Mouse (Mus musculus): ENCODE data around the gene Parp4. TPM values are rescaled to one million over a fixed set of nuclear protein-coding genes. Genes with fewer than 3 reads are reported as not detected.

Gene Parp4
- polyA plus RNA-seq (2015; fragmentation: Nextera tagmentation; extraction: Ambion mirVana), result 0.68 and 0.84 TPM in 2 replicates

DNA sequence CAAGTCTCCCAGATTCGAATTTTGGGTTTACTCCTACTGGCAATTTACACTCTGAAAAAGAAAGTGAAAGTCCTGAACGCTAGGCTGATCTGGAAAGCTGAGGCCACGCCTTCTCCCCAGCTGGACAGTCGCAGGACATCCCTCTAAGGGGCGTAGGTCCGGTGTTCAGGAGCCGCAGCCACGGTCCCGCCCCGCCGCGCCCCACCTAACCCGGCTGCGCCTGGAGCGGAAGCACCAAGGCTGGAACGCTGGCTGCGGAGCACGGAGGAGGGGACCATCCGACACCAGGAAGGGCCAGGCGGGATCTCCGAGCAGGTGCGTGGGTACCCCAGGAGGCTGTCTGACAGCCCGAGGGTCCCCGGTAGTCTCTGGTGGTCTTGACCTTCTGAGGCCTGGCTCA lies at the start of gene Parp4, which contains the start of gene Cenpj:
TSS of gene Parp4 (plus strand) at position 204 of the 400 bp plus-strand sequence.
TSS of gene Cenpj (minus strand) at position 10 of the 400 bp plus-strand sequence.
- H3K27ac ChIP-seq (ENCODE audit: low read length), result no peak within 1 kb of the TSS
- no peaks in the 10 kb centered on the region for H3K9me3 ChIP-seq (ENCODE audit: control insufficient read depth, low read length)
- H3K4me1 ChIP-seq (replicated peaks; ENCODE audit: control insufficient read depth, insufficient read depth, low read length), result peaks cover 6% of the 10 kb centered on the region
- peak within 1 kb of the TSS; percentile 65 for H3K4me2 ChIP-seq (ENCODE audit: low read length)
- WGBS, result under 1% methylated on average over 24 of the region's 24 CpGs
- ATAC-seq, result no peak
- no peaks in the 10 kb centered on the region for H3K27me3 ChIP-seq (replicated peaks; ENCODE audit: control insufficient read depth, insufficient read depth, low read length)
- peak within 1 kb of the TSS; percentile 54 for H3K9ac ChIP-seq (replicated peaks; ENCODE audit: low read depth, low read length)
- peak within 1 kb of the TSS; percentile 46 for H3K4me3 ChIP-seq (replicated peaks; ENCODE audit: low read length)
- no peaks in the 10 kb centered on the region for H3K36me3 ChIP-seq (ENCODE audit: control insufficient read depth, insufficient read depth)

DNA sequence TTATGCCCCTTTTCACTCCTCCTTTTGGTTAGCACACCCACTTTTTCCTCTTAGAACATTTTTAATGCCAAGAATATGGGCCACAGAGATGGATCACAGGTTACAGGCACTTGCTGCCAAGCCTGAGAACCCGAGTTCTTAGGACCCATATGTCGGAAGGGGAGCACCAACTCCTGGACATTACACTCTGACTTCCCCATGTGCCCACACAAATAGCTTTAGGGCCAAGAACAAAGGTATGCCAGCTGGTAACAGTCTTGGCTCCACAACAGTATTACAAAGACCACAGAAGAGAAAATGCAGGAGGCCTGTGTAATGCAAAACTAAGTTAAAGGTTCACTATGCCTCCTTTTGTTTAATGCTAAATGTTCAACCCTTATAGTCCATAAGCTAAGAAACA lies 44.6 kb upstream of the Parp4 start:
- peaks cover 14% of the 10 kb centered on the region for H3K36me3 ChIP-seq (ENCODE audit: control insufficient read depth, insufficient read depth)
- H3K4me2 ChIP-seq (ENCODE audit: low read length), result no peak overlapping the region
- no peak overlapping the region for H3K9ac ChIP-seq (replicated peaks; ENCODE audit: low read depth, low read length)
- no peaks in the 10 kb centered on the region for H3K27me3 ChIP-seq (replicated peaks; ENCODE audit: control insufficient read depth, insufficient read depth, low read length)
- WGBS, result 78% methylated on average over 2 of the region's 2 CpGs
- no peak for ATAC-seq
- no peak overlapping the region for H3K27ac ChIP-seq (ENCODE audit: low read length)
- H3K4me3 ChIP-seq (replicated peaks; ENCODE audit: low read length), result no peak overlapping the region
- H3K4me1 ChIP-seq (replicated peaks; ENCODE audit: control insufficient read depth, insufficient read depth, low read length), result no peaks in the 10 kb centered on the region
- H3K9me3 ChIP-seq (ENCODE audit: control insufficient read depth, low read length), result no peaks in the 10 kb centered on the region

DNA sequence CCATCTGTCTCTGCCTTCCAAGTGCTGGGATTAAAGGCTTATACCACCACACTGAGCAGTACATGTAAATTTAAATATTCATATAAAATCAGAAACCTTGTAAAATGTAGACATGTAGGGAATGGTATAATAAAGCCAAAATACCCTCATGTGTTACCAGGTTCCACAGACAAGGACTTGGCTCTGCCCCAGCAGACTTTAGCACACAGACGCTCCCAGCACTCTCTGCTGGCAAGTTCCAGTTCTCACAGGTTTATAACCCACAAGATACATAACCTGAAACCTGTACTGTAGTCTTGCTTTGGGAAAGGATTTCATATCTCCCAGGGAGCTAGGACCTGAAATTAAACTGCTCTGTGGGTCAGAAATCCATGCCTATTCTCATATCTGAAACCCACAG lies 30.5 kb upstream of the Parp4 start:
- Histone ChIP-seq H3K9me3 (ENCODE audit: control insufficient read depth, low read length) (no peaks in the 10 kb centered on the region), H3K4me2 (ENCODE audit: low read length) (no peak overlapping the region), H3K27me3 (replicated peaks; ENCODE audit: control insufficient read depth, insufficient read depth, low read length) (no peaks in the 10 kb centered on the region), H3K4me3 (replicated peaks; ENCODE audit: low read length) (no peak overlapping the region), H3K4me1 (replicated peaks; ENCODE audit: control insufficient read depth, insufficient read depth, low read length) (no peaks in the 10 kb centered on the region), H3K27ac (ENCODE audit: low read length) (no peak overlapping the region), H3K9ac (replicated peaks; ENCODE audit: low read depth, low read length) (no peak overlapping the region), H3K36me3 (ENCODE audit: control insufficient read depth, insufficient read depth) (peaks cover 2% of the 10 kb centered on the region; the same call in 1 of the 2 replicates)
- ATAC-seq, result no peak
- 67% methylated on average over 1 of the region's 1 CpGs for WGBS

DNA sequence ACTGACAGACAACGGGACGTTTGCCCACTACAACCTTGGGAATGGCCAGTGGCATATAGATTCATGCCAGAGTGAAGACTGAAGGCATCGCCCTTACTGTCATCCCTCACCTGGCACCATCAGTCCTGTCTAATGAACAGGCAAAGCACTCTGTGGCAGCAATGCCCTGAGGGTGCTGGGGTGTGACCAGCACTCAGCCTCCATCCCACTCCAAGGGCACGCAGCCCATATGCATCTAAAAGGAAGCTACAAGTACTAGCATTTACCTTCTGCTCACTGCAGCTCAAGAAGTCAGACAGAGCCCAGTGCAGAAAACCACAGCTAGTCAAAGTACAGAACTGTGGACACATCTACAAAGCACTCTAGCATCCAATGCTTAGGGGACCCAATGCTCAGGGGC lies 29.9 kb upstream of the Parp4 start:
- Histone ChIP-seq H3K4me2 (ENCODE audit: low read length) (no peak overlapping the region), H3K9ac (replicated peaks; ENCODE audit: low read depth, low read length) (no peak overlapping the region), H3K27ac (ENCODE audit: low read length) (no peak overlapping the region), H3K4me1 (replicated peaks; ENCODE audit: control insufficient read depth, insufficient read depth, low read length) (no peaks in the 10 kb centered on the region), H3K36me3 (ENCODE audit: control insufficient read depth, insufficient read depth) (peaks cover 2% of the 10 kb centered on the region; the same call in 1 of the 2 replicates), H3K27me3 (replicated peaks; ENCODE audit: control insufficient read depth, insufficient read depth, low read length) (no peaks in the 10 kb centered on the region), H3K4me3 (replicated peaks; ENCODE audit: low read length) (no peak overlapping the region), H3K9me3 (ENCODE audit: control insufficient read depth, low read length) (no peaks in the 10 kb centered on the region)
- 96% methylated on average over 4 of the region's 4 CpGs for WGBS
- no peak for ATAC-seq

DNA sequence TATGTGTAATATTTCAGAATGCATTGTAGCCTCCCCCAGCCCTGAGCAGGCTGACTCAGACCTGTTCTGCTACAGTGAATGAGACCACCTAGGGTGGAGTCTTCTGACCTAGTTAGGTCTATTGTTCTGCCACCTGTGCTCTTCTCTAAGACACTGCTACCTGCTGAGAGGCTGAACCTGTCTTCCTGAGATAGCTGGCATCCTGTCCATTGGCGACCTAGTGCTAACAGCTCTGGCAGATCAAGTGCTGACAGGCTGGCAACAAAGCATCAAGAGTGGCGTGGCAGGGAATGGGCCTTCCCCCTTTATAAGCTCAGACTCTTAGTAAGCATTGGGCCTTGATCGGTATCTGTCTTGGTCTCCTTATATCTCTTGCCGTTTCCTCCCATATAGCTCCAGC lies 24.5 kb upstream of the Parp4 start:
- WGBS, result 87% methylated on average over 4 of the region's 4 CpGs
- H3K4me1 ChIP-seq (replicated peaks; ENCODE audit: control insufficient read depth, insufficient read depth, low read length), result no peaks in the 10 kb centered on the region
- no peak overlapping the region for H3K4me3 ChIP-seq (replicated peaks; ENCODE audit: low read length)
- no peaks in the 10 kb centered on the region for H3K9me3 ChIP-seq (ENCODE audit: control insufficient read depth, low read length)
- ATAC-seq, result no peak
- no peak overlapping the region for H3K27ac ChIP-seq (ENCODE audit: low read length)
- H3K4me2 ChIP-seq (ENCODE audit: low read length), result no peak overlapping the region
- H3K9ac ChIP-seq (replicated peaks; ENCODE audit: low read depth, low read length), result no peak overlapping the region
- peaks cover 6% of the 10 kb centered on the region for H3K36me3 ChIP-seq (ENCODE audit: control insufficient read depth, insufficient read depth)
- H3K27me3 ChIP-seq (replicated peaks; ENCODE audit: control insufficient read depth, insufficient read depth, low read length), result no peaks in the 10 kb centered on the region

DNA sequence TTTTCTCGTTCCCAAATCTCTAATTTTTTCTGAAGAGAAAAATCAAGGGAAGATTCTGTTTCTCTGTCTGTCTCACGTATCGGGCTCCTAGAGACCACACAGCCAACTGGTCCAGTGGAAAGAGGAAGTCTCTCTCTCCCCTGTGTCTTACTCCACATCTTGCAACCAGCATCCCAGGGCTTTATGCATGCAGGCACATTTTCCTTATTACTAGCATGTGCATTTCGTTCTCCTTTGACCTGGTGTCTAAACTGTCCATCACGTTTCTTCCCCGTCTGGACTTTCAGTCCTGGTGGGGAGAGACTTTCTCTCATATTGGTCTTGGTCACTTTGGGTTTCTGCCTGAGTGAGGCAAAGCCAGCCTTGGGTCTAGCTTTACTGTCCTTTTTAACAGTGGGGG lies 22.5 kb upstream of the Parp4 start:
- Histone ChIP-seq H3K4me3 (replicated peaks; ENCODE audit: low read length) (no peak overlapping the region), H3K4me1 (replicated peaks; ENCODE audit: control insufficient read depth, insufficient read depth, low read length) (no peaks in the 10 kb centered on the region), H3K27ac (ENCODE audit: low read length) (no peak overlapping the region), H3K4me2 (ENCODE audit: low read length) (no peak overlapping the region), H3K9ac (replicated peaks; ENCODE audit: low read depth, low read length) (no peak overlapping the region), H3K36me3 (ENCODE audit: control insufficient read depth, insufficient read depth) (peaks cover 3% of the 10 kb centered on the region), H3K9me3 (ENCODE audit: control insufficient read depth, low read length) (no peaks in the 10 kb centered on the region), H3K27me3 (replicated peaks; ENCODE audit: control insufficient read depth, insufficient read depth, low read length) (no peaks in the 10 kb centered on the region)
- WGBS, result 91% methylated on average over 6 of the region's 6 CpGs
- ATAC-seq, result no peak

DNA sequence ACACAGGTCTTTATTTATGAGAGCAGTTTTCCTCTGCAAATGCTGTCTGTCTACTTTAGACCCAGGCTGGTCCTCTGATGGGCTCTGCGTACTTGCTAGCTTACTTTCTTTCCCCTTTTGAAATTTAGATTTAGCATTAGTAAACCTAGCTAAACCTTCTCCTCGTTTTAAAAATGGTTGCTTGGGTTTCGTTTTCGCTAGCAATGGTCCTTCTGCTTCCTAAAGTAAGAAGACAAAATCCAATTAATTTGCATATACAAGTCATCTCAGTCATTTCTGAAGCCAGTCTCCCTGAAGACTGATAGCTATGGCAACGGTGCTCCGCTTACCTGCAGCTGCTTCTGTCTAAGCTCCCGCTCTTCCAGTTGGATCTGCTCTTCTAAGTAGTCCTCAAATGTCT lies 22.1 kb upstream of the Parp4 start:
- Histone ChIP-seq H3K9ac (replicated peaks; ENCODE audit: low read depth, low read length) (no peak overlapping the region), H3K27ac (ENCODE audit: low read length) (no peak overlapping the region), H3K36me3 (ENCODE audit: control insufficient read depth, insufficient read depth) (peaks cover 3% of the 10 kb centered on the region), H3K27me3 (replicated peaks; ENCODE audit: control insufficient read depth, insufficient read depth, low read length) (no peaks in the 10 kb centered on the region), H3K4me3 (replicated peaks; ENCODE audit: low read length) (no peak overlapping the region), H3K9me3 (ENCODE audit: control insufficient read depth, low read length) (no peaks in the 10 kb centered on the region), H3K4me2 (ENCODE audit: low read length) (no peak overlapping the region), H3K4me1 (replicated peaks; ENCODE audit: control insufficient read depth, insufficient read depth, low read length) (no peaks in the 10 kb centered on the region)
- ATAC-seq, result no peak
- 98% methylated on average over 7 of the region's 7 CpGs for WGBS

DNA sequence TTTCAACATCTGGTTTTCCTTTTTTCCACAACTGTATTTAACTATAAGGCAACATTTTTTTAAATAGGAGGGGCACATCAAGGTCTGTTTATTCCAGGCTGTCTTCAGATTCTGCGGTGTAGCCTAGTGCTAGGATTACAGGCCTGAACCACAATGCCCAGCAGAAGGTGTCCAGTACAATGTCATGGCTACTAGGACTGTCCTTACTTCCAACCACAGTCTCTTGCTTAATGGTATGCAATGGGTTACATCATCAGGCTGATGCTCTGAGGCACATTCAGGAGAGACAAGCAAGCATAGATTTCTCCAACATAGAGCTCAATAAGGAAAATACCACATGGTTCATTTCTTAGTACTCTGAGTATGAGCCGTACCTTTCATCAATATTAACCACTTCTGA lies 20.7 kb upstream of the Parp4 start:
- Histone ChIP-seq H3K9me3 (ENCODE audit: control insufficient read depth, low read length) (no peaks in the 10 kb centered on the region), H3K27me3 (replicated peaks; ENCODE audit: control insufficient read depth, insufficient read depth, low read length) (no peaks in the 10 kb centered on the region), H3K4me2 (ENCODE audit: low read length) (no peak overlapping the region), H3K4me1 (replicated peaks; ENCODE audit: control insufficient read depth, insufficient read depth, low read length) (no peaks in the 10 kb centered on the region), H3K27ac (ENCODE audit: low read length) (no peak overlapping the region), H3K4me3 (replicated peaks; ENCODE audit: low read length) (no peak overlapping the region), H3K36me3 (ENCODE audit: control insufficient read depth, insufficient read depth) (peaks cover 3% of the 10 kb centered on the region; the same call in 1 of the 2 replicates), H3K9ac (replicated peaks; ENCODE audit: low read depth, low read length) (no peak overlapping the region)
- no peak for ATAC-seq
- 96% methylated on average over 2 of the region's 2 CpGs for WGBS

DNA sequence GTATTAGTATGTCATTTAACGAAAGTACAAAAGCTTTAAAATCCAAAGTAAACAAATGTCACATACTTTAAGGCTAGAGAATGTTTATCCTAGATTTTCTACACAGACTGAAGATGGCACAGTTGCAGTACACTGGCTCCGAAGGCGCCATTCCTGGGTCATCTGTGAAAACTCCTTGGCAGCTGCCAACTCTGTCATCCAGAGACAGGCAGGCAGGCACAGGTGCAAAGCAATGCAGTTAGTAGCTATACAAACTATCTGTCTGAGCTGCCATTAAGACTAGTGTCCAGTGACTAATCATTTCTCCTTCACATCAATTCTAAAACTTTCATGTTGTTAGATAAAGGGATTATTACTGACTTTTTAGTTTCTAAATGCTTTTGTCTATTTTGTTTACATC lies 16.3 kb upstream of the Parp4 start:
- peaks cover 5% of the 10 kb centered on the region for H3K36me3 ChIP-seq (ENCODE audit: control insufficient read depth, insufficient read depth)
- no peak overlapping the region for H3K4me2 ChIP-seq (ENCODE audit: low read length)
- no peaks in the 10 kb centered on the region for H3K4me1 ChIP-seq (replicated peaks; ENCODE audit: control insufficient read depth, insufficient read depth, low read length)
- no peak overlapping the region for H3K27ac ChIP-seq (ENCODE audit: low read length)
- no peak overlapping the region for H3K4me3 ChIP-seq (replicated peaks; ENCODE audit: low read length)
- WGBS, result 93% methylated on average over 3 of the region's 3 CpGs
- H3K9ac ChIP-seq (replicated peaks; ENCODE audit: low read depth, low read length), result no peak overlapping the region
- no peak for ATAC-seq
- no peaks in the 10 kb centered on the region for H3K9me3 ChIP-seq (ENCODE audit: control insufficient read depth, low read length)
- H3K27me3 ChIP-seq (replicated peaks; ENCODE audit: control insufficient read depth, insufficient read depth, low read length), result no peaks in the 10 kb centered on the region

DNA sequence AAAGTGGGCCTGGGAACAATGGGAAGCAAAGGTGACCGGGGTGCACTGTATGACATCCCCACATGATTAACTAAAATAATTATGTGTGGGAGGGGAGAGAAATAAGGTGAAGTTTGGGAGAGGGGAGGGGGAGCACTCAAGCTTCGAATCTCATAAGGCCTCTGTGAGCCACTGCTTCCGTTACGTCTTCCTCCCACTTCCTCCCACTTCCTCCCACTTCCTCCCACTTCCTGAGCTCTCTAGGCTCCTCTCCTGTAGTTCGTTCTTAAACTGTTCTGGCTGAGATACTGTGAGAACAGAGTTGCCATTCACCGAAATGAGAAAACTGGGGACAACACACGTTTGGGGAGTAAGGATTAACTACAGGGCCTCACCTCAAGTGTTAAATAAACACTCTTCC lies 7.9 kb upstream of the Parp4 start:
- H3K4me3 ChIP-seq (replicated peaks; ENCODE audit: low read length), result no peak overlapping the region
- 83% methylated on average over 7 of the region's 7 CpGs for WGBS
- no peaks in the 10 kb centered on the region for H3K9me3 ChIP-seq (ENCODE audit: control insufficient read depth, low read length)
- H3K4me2 ChIP-seq (ENCODE audit: low read length), result no peak overlapping the region
- peaks cover 6% of the 10 kb centered on the region for H3K4me1 ChIP-seq (replicated peaks; ENCODE audit: control insufficient read depth, insufficient read depth, low read length)
- H3K27me3 ChIP-seq (replicated peaks; ENCODE audit: control insufficient read depth, insufficient read depth, low read length), result no peaks in the 10 kb centered on the region
- peaks cover 2% of the 10 kb centered on the region for H3K36me3 ChIP-seq (ENCODE audit: control insufficient read depth, insufficient read depth)
- no peak overlapping the region for H3K27ac ChIP-seq (ENCODE audit: low read length)
- H3K9ac ChIP-seq (replicated peaks; ENCODE audit: low read depth, low read length), result no peak overlapping the region
- no peak for ATAC-seq
